Mouse (Mus musculus) heart, embryonic 11.5 days (tissue): Measurements from ENCODE around the gene En1. TPM values are rescaled to one million over a fixed set of nuclear protein-coding genes. Genes with fewer than 3 reads are reported as not detected.

ENCODE experiments used
- ATAC-seq: fragments of 200-750 bp; cut with Nextera tagmentation; replicated peaks from 2 replicates; pipeline ENCODE4 v1.8.0; 2017; ENCODE audit warnings: moderate library complexity; ENCODE audit not compliant: insufficient number of reproducible peaks, low FRiP score, low TSS enrichment
- H3K27ac ChIP-seq: fragments of 300-500 bp; sonication (generic); 2 replicates; pipeline ENCODE4 v1.5.1; 2014; ENCODE audit warnings: mild to moderate bottlenecking, low read depth, low read length
- H3K27me3 ChIP-seq: fragments of 300-500 bp; sonication (generic); 2 replicates; pipeline ENCODE4 v1.6.1; 2014; ENCODE audit warnings: mild to moderate bottlenecking, low read length, mixed read lengths; ENCODE audit not compliant: control insufficient read depth, insufficient read depth
- H3K36me3 ChIP-seq: fragments of 300-500 bp; sonication (generic); 2 replicates; pipeline ENCODE4 v1.6.1; 2014; ENCODE audit warnings: mild to moderate bottlenecking, low read length, moderate library complexity, mixed read lengths; ENCODE audit not compliant: control insufficient read depth, insufficient read depth
- H3K4me1 ChIP-seq: fragments of 300-500 bp; sonication (generic); 2 replicates; pipeline ENCODE4 v1.6.1; 2014; ENCODE audit warnings: low read length; ENCODE audit not compliant: control insufficient read depth, insufficient read depth
- H3K4me2 ChIP-seq: fragments of 300-500 bp; sonication (generic); 2 replicates; pipeline ENCODE4 v1.6.1; 2014; ENCODE audit warnings: mild to moderate bottlenecking, moderate library complexity
- H3K4me3 ChIP-seq: fragments of 300-500 bp; sonication (generic); 2 replicates; pipeline ENCODE4 v1.5.1; 2014; ENCODE audit warnings: low read depth, low read length
- H3K9ac ChIP-seq: fragments of 300-500 bp; sonication (generic); 2 replicates; pipeline ENCODE4 v1.6.1; 2014; ENCODE audit warnings: mild to moderate bottlenecking, low read depth, low read length, moderate library complexity
- H3K9me3 ChIP-seq: fragments of 300-500 bp; sonication (generic); replicated peaks from 2 replicates; pipeline ENCODE4 v1.6.1; 2016; ENCODE audit warnings: low read length; ENCODE audit not compliant: control insufficient read depth
- WGBS: fragments of 180-500 bp; shearing (Covaris S2); extraction: QIAGEN DNeasy Blood & Tissue Kit; methylation state at CpG from one replicate; pipeline ENCODE4 v1.1.7; 2014; ENCODE audit not compliant: insufficient replicate concordance; 5-methylcytosine and 5-hydroxymethylcytosine counted together
- polyA plus RNA-seq: library from polyadenylated mRNA; unstranded; fragments of >200 nt; fragmentation: Nextera tagmentation; extraction: Ambion mirVana; gene quantifications from 2 replicates; pipeline ENCODE4 v1.2.1, GENCODE M21; 2014

En1 gene
- polyA plus RNA-seq = not detected in 2 replicates

DNA sequence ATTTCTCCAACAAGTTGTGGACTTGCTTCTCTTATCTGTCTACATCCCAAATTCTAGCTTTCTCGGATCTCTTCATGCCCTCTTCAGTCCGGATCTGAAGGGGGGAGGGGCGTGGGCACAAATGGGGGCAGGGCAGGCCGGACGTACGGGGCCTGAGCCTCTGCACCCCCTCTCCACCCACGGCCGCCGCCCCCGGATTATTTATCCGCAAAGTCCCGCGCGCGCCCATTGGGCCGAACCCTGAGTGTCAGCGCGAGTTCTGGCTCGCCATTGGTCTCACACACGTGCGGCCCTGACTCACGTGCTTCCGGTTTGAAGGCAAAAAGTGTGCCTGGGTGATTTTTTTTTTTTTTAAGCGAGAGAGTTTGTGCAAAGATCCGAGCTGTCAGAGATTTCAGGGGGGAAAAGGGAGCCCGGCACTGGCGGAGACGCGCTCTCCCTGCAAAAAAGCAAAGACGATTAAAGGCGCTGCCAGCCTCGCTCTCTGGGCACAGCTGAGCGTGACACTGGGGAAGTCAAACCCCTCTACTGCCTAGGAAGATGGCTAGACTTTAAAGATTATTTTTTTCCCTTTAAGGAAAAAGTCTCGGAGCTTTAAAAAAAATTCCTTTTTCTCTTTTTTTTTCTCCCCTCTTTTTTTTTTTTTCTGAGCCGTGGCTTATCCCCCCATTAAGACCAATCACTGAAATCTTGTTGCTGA lies at the start of gene En1:
En1 (plus strand) TSS at position 388 of the 700 bp plus-strand sequence.
- no peak for ATAC-seq
- Histone ChIP-seq H3K9ac (peak within 1 kb of the TSS; percentile 46; the same call in 1 of the 2 replicates), H3K27me3 (peaks cover 97% of the 10 kb centered on the region), H3K9me3 (no peaks in the 10 kb centered on the region), H3K4me1 (peaks cover 10% of the 10 kb centered on the region), H3K27ac (no peak within 1 kb of the TSS), H3K4me3 (peak within 1 kb of the TSS; percentile 56), H3K36me3 (no peaks in the 10 kb centered on the region), H3K4me2 (peak within 1 kb of the TSS; percentile 87)
- under 1% methylated on average over 35 of the region's 35 CpGs for WGBS

DNA sequence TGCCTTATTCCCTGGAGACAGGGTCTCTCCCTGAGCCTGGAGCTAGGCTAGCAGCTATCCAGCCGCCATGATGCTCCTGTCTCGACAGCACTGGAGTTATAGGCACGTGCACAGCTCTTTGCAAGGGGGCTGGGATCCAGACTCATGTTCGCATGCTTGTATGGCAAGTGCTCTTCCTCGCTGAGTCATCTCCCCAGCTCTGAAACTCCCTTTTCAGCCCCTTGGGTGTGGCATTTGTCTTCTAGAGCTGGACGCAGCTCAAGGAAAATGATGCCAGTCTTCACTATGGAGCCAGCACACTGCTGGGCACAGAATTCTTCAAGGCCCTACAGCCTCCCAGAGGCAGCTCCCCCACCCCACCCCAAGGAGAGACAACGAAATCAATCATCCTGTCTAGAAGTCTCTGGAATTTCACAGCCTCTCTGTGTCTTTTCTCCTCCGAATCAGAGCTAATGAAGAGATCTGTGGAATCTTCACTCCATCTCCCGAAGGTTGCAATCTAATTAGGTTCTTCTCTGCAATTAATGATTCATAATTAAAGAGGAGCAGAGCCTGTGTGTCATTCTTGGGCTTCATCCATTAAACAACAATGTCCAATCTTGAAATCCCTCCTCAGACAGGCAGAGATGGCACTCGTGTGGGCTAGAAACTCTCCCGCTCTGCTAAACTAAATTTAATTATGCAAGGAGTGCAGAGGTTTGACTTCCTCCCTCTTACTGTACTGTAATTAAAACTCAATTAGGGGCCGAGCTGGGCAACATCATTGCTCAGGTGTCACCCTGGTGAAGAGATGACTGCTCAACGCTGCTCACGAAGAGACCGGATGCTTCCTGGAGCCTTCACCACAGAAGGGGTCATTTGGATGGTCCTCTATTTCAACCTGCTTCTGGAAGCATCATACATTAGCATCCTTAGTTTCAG lies 45.0 kb upstream of the En1 start:
- Histone ChIP-seq H3K4me3 (no peak overlapping the region), H3K9me3 (no peaks in the 10 kb centered on the region), H3K4me1 (no peaks in the 10 kb centered on the region), H3K9ac (no peak overlapping the region), H3K4me2 (no peak overlapping the region), H3K27me3 (no peaks in the 10 kb centered on the region), H3K36me3 (no peaks in the 10 kb centered on the region), H3K27ac (no peak overlapping the region)
- ATAC-seq = no peak
- WGBS = 72% methylated on average over 15 of the region's 15 CpGs

DNA sequence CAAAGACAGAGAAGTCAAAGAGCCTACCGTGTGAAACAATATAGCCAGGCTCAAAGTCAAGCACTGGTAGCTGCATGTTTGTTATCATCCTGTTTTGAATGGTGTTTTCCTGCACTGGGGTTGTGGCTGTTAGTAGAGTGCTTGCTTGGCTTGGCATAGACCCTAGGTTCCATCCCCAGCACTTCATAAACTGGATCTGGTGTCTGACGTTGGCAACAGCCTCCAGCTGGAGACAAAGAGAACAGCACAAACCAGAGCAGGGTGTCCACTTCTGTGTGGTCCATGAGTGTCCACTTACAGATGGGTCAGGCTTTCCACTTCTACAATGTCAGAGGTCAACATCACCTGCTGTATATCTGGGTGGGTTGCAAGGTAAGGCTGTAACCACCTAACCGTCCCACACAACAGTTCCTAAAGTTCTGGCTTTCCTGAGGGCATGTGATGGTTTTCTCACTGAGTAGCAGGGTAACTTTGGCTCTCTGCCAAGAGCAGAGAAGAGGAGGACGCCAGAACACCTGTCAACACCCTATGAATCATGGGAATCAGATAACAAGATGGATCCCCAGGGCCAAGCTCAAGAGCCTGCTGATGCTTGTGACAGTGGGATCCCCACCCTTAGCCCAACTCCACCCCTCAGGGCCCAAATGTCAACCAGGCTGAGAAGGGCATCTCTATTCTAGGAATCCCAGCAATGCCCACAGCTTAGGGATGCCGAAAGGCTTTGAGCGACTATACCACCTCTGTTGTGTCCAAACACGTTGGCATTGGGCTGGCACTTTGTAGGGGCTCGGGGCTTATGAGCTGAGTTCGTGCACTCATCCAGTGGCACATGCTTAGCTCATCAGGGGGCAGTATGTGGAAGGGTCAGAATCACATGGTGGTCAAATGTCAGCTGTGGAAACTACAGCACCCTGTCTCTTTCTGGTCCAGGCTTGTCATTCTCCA lies 43.6 kb upstream of the En1 start:
- no peaks in the 10 kb centered on the region for H3K4me1 ChIP-seq
- H3K27me3 ChIP-seq = no peaks in the 10 kb centered on the region
- H3K4me2 ChIP-seq = no peak overlapping the region
- H3K9ac ChIP-seq = no peak overlapping the region
- no peak overlapping the region for H3K27ac ChIP-seq
- H3K4me3 ChIP-seq = no peak overlapping the region
- WGBS = 62% methylated on average over 9 of the region's 9 CpGs
- ATAC-seq = no peak
- H3K36me3 ChIP-seq = no peaks in the 10 kb centered on the region
- H3K9me3 ChIP-seq = no peaks in the 10 kb centered on the region

DNA sequence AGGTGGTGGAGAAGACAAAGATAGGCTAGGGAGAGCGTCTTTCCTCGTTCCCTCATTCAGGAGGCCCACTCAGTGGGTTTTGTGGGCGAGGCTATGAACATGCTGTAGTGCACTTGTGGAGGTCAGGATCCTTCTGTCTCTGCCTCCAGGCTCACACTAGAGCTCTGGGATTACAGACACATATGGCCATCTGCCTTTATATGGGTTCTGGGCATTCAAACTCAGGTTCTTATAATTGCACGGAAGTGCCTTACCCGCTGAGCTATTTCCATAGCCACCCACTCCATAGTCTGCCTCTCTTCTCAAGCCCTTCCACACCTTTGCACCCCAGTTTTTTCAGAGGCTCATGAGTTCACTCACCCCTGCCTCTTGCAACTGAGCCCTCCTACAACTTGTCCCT lies 42.3 kb upstream of the En1 start:
- no peaks in the 10 kb centered on the region for H3K9me3 ChIP-seq
- no peak for ATAC-seq
- 79% methylated on average over 5 of the region's 5 CpGs for WGBS

DNA sequence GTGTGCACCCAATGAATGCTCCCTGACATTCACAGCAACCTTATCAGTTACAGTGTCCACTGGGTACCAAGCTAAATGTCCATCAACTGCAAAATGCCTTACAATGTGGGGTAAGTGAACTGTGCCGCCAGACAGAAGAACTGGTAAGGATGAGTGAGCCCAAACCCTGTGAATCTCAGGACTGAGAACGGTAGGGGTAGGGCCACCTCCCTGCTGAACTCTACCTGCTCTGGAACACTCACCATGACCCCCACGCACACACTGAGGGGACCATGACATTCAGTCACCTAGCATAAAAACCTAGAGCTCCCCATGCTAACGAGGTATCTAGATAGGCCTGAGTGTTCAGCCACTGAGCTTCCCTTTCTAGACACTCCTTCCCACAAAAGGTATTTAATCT lies 20.9 kb upstream of the En1 start:
- peaks cover 7% of the 10 kb centered on the region for H3K27me3 ChIP-seq
- no peak overlapping the region for H3K9ac ChIP-seq
- WGBS = 49% methylated on average over 4 of the region's 4 CpGs

More for the DNA sequence above, 42.3 kb upstream of the En1 start:
- no peak overlapping the region for H3K27ac ChIP-seq
- H3K4me2 ChIP-seq = no peak overlapping the region
- no peaks in the 10 kb centered on the region for H3K27me3 ChIP-seq
- H3K4me3 ChIP-seq = no peak overlapping the region
- no peaks in the 10 kb centered on the region for H3K36me3 ChIP-seq
- H3K4me1 ChIP-seq = no peaks in the 10 kb centered on the region
- no peak overlapping the region for H3K9ac ChIP-seq

DNA sequence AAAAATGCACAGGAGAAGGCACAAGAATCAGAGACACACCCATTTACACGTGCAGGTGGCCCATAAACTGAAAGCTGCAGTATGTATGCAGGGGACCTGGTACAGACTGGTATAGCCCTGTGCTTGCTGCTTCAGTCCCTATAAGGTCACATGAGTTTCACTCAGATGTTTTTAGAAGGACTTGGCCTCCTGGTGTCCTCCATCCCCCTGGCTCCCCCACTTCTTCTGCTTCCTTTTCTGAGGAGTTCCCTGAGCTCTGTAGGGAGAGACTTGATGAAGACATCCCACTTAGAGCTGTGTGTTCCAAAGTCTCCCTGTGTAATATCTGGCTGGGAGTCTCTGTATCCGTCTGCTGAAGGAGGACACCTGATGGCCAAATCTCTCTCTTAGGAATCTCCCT lies 16.7 kb upstream of the En1 start:
- H3K9ac ChIP-seq = no peak overlapping the region
- H3K27me3 ChIP-seq = peaks cover 14% of the 10 kb centered on the region
- H3K4me3 ChIP-seq = no peak overlapping the region

More for the DNA sequence above, 20.9 kb upstream of the En1 start:
- Histone ChIP-seq H3K4me1 (no peaks in the 10 kb centered on the region), H3K9me3 (no peaks in the 10 kb centered on the region), H3K27ac (no peak overlapping the region), H3K36me3 (no peaks in the 10 kb centered on the region), H3K4me3 (no peak overlapping the region), H3K4me2 (no peak overlapping the region)
- no peak for ATAC-seq

DNA sequence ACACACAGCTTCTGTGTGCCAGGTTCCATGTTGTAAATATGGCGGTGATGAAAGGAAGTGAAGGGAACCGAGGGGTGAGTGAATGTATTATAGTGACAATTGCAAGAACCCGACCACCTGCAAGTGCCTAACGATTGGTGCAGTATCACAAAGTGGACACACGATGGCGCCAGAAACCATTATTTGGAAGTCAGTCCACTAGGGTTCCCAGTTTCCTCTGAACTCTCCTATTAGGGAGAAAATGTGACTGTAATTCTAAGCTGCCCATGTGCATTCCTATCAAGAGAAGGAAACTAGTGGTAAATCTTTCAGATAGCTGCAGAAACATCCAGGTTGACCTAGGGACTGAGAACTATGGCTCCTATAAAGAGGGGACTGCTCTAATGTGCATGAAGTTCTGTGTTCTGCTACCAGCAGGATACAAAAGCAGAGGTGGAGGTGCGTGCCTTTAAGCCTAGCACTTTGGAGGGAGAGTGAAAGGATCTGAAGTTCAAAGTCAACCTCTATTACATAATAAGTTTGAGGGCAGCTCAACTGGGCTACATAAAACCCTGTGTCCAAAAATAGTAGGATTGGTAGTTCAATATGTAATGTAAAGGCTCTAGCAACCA lies 15.6 kb upstream of the En1 start:
- Histone ChIP-seq H3K4me3 (no peak overlapping the region), H3K9ac (no peak overlapping the region), H3K9me3 (no peaks in the 10 kb centered on the region), H3K27me3 (peaks cover 22% of the 10 kb centered on the region), H3K36me3 (no peaks in the 10 kb centered on the region), H3K4me1 (no peaks in the 10 kb centered on the region), H3K4me2 (no peak overlapping the region), H3K27ac (no peak overlapping the region)
- no peak for ATAC-seq
- WGBS = 12% methylated on average over 7 of the region's 7 CpGs

More for the DNA sequence above, 16.7 kb upstream of the En1 start:
- no peaks in the 10 kb centered on the region for H3K4me1 ChIP-seq
- H3K9me3 ChIP-seq = no peaks in the 10 kb centered on the region
- no peak overlapping the region for H3K27ac ChIP-seq
- WGBS = 27% methylated on average over 2 of the region's 2 CpGs
- H3K36me3 ChIP-seq = no peaks in the 10 kb centered on the region
- ATAC-seq = no peak
- no peak overlapping the region for H3K4me2 ChIP-seq

DNA sequence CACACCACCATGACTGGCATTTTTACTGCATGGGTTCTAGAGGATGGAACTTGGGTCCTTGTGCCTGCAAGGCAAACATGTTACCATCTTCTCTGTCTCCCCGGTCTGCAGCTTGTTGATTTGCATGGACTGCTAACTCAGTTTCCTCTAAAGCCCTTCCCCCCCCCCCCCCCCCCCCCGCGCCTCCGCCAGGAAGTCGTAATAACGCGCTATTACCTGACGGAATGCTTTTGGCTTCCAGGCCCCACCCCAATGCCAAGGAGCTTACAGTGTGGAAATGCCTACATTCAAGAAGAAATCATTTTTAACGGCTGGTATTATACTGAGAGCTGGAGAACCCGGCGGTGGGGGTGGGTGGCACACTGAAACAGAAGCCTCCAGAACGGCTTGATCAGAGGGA lies 14.8 kb upstream of the En1 start:
- ATAC-seq = no peak
- no peaks in the 10 kb centered on the region for H3K4me1 ChIP-seq
- peaks cover 29% of the 10 kb centered on the region for H3K27me3 ChIP-seq
- H3K27ac ChIP-seq = no peak overlapping the region
- H3K4me2 ChIP-seq = no peak overlapping the region
- H3K4me3 ChIP-seq = no peak overlapping the region
- no peak overlapping the region for H3K9ac ChIP-seq
- no peaks in the 10 kb centered on the region for H3K36me3 ChIP-seq
- no peaks in the 10 kb centered on the region for H3K9me3 ChIP-seq
- WGBS = 49% methylated on average over 10 of the region's 12 CpGs
